Mouse (Mus musculus) olfactory bulb, adult 2 months (tissue): ENCODE measurements around the gene Efs.

Experiments used
- CTCF ChIP-seq: fragments of 200-500 bp; IDR thresholded peaks from 2 replicates; pipeline ENCODE4 v1.5.1; 2012; ENCODE audit warnings: low read depth, mild to moderate bottlenecking, low read length, moderate library complexity; ENCODE audit not compliant: insufficient read depth
- POLR2A ChIP-seq: fragments of 200-500 bp; IDR thresholded peaks from 2 replicates; pipeline ENCODE4 v1.6.1; 2012; ENCODE audit warnings: mild to moderate bottlenecking, low read depth, low read length, moderate library complexity; ENCODE audit not compliant: insufficient read depth

DNA sequence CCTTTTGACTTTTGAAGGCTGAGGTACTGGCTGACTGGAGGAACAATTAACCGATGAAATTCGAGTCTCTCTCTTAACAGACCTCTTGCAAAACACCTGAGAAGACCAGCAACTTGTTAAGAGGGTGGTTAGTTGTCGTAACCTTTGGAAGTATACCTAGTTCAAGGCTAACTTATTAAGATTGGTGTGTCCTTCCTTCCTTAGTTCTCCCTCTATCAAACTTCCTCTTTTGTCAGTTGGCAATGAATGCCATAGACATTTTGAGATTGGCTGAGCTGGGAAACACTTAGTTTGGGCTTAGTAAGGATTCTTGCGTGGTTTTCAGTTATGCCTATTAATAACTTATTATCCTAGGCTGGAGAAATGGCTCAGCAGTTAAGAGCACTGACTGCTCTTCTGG is 57.9 kb downstream of the Efs start:
- TF ChIP-seq CTCF (no peak), POLR2A (no peak)
